Mouse (Mus musculus): ENCODE data around the gene AI481877.

GRCm38 (mm10) chr4:59187289-59187688, 48.5 kb upstream of the AI481877 start:
- no peak for TF ChIP-seq POLR2A (IDR thresholded peaks at IDR 0.05; ENCODE audit: control insufficient read depth, low read depth, low read length)
- TF ChIP-seq CTCF (IDR thresholded peaks at IDR 0.05; ENCODE audit: control insufficient read depth, insufficient read depth, insufficient replicate concordance, low read depth, low read length): no peak

Data from testis, adult 2 months (tissue).